Mouse (Mus musculus): ENCODE data around the gene Trip6. TPM values are rescaled to one million over a fixed set of nuclear protein-coding genes. Genes with fewer than 3 reads are reported as not detected.

Trip6 gene
- polyA plus RNA-seq, 1 experiment from 2014 or later, result 9.2 TPM

GRCm38 (mm10) chr5:137351058-137351380 is 36.8 kb upstream of the Trip6 start:
- 19% methylated on average over 8 of the region's 8 CpGs for WGBS (ENCODE audit: insufficient replicate concordance)
- H3K9ac ChIP-seq (replicated peaks), result peak overlapping the region; percentile 74
- 0 out of 2 replicates have a peak overlapping the region, but pooled peaks have one; percentile 40 for H3K27ac ChIP-seq (ENCODE audit: low read depth)
- ATAC-seq (no peak), DNase-seq (no peak)
- peak overlapping the region; percentile 59 for H3K4me3 ChIP-seq (ENCODE audit: low read depth, low read length)
- H3K27me3 ChIP-seq (ENCODE audit: insufficient read depth, low read length), result peaks cover 37% of the 10 kb centered on the region
- peak overlapping the region; percentile 74 for H3K4me2 ChIP-seq (ENCODE audit: low read depth, low read length)
- no peak for TF ChIP-seq EP300 (IDR thresholded peaks at IDR 0.05; ENCODE audit: low read depth)
- no peak for TF ChIP-seq CTCF (IDR thresholded peaks at IDR 0.05; ENCODE audit: low read depth)
- H3K9me3 ChIP-seq (ENCODE audit: low read length), result no peaks in the 10 kb centered on the region
- H3K4me1 ChIP-seq (ENCODE audit: insufficient read depth), result peaks cover 13% of the 10 kb centered on the region
- H3K36me3 ChIP-seq (replicated peaks; ENCODE audit: insufficient read depth, low read length), result peaks cover 3% of the 10 kb centered on the region; the same call in 1 of the 2 replicates

DNA sequence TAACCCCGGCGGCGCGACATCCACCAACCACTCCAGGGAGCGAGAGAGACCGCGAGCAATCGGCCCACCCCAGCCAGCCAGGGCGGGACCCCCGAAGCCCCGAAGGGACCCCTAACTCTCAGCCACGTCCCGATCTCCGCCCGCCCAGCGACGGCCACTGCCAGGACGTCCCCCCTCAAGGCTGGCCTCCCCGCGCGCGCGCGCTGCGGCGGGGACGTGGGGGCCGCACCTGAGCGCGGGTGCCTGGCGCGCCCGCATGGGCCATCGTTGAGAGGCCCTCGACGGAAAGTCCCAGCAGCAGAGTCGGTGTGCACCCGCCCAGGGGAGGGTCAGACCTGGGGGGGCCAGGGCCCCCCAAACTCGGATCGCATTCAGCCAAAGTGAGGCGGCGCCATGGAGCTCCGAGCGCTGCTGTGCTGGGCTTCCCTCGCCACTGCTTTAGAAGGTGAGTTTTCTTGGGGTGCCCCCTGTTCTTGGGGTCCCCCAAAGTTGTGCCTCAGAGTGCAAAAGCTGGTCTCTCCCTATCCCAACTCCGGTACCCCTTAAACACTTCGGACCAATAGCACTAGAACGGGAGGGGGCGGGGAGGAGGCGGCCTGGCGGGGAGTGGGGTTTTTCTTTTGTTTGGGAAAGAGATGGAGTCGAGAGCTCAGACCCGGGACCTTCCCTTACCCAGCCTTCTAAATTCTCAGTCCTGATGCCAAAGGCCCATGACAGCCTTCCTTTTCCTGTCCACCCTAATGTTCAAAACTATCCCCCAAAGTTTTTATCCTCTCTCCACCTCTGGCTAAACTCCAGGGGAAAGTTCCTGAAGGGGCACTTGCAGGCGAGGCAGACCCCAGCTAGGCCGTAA is 36.2 kb upstream of the Trip6 start:
- H3K4me2 ChIP-seq (ENCODE audit: low read depth, low read length), result peak overlapping the region; percentile 74
- H3K27me3 ChIP-seq (ENCODE audit: insufficient read depth, low read length), result peaks cover 37% of the 10 kb centered on the region
- peak overlapping the region; percentile 87 for H3K27ac ChIP-seq (ENCODE audit: low read depth)
- H3K9ac ChIP-seq (replicated peaks), result peak overlapping the region; percentile 74
- TF ChIP-seq CTCF (IDR thresholded peaks at IDR 0.05; ENCODE audit: low read depth) (no peak), EP300 (IDR thresholded peaks at IDR 0.05; ENCODE audit: low read depth) (no peak)
- peak; percentile 36 for DNase-seq
- H3K4me1 ChIP-seq (ENCODE audit: insufficient read depth), result peaks cover 13% of the 10 kb centered on the region
- H3K4me3 ChIP-seq (ENCODE audit: low read depth, low read length), result peak overlapping the region; percentile 59
- WGBS (ENCODE audit: insufficient replicate concordance), result 3% methylated on average over 52 of the region's 55 CpGs
- no peaks in the 10 kb centered on the region for H3K9me3 ChIP-seq (ENCODE audit: low read length)
- H3K36me3 ChIP-seq (replicated peaks; ENCODE audit: insufficient read depth, low read length), result peaks cover 3% of the 10 kb centered on the region; the same call in 1 of the 2 replicates
- ATAC-seq, result peak; percentile 17

DNA sequence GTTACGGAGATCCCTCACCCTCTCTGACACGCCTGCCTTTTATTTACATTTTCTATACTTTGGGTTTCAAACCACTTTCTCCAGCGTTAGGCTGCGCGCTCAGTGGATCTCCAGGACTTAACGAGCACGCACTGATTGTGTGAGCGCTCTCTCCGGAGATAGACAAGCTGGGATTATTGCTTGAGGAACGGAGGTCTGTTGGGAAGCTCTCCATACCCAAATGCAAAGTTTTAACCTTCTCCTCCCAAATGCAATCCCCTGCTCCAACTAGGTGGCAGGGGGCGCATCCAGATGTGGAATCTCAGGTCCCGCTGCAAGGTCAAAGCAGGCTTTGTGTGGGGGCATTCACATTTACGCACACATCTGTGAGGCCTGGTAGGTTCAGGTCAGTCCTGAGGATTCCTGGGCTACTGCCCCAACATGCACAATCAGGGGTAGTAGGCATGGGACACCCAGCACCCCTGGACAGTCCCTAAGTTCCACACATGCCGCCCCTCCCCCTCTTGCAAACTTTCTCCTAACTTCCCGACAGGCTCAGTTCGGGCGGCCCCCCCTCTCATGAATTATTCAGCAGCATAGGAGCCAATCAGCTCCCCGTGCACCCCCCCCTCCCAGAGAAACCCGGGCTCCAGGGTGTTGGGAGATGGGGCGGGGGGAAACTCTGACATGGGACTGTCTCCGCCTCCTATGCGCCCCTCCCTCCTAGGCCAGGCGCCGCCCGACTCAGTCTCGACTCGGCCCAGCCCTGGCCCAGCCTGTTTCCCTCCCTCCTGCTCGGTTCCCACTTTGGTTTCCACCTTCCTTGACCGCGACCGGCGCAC is 35.4 kb upstream of the Trip6 start, which contains the start of gene Ephb4:
Gene Ephb4, plus strand, starts transcription at position 726 of the 821 bp plus-strand sequence.
- peak within 1 kb of the TSS; percentile 74 for H3K9ac ChIP-seq (replicated peaks)
- peak within 1 kb of the TSS; percentile 87 for H3K27ac ChIP-seq (ENCODE audit: low read depth)
- peak; percentile 25; the same call in 1 of the 2 replicates for TF ChIP-seq CTCF (IDR thresholded peaks at IDR 0.05; ENCODE audit: low read depth)
- TF ChIP-seq EP300 (IDR thresholded peaks at IDR 0.05; ENCODE audit: low read depth), result peak; percentile 48; the same call in 1 of the 2 replicates
- ATAC-seq, result peak; percentile 83
- no peaks in the 10 kb centered on the region for H3K9me3 ChIP-seq (ENCODE audit: low read length)
- peak within 1 kb of the TSS; percentile 59 for H3K4me3 ChIP-seq (ENCODE audit: low read depth, low read length)
- WGBS (ENCODE audit: insufficient replicate concordance), result 2% methylated on average over 28 of the region's 32 CpGs
- H3K36me3 ChIP-seq (replicated peaks; ENCODE audit: insufficient read depth, low read length), result no peaks in the 10 kb centered on the region
- peak within 1 kb of the TSS; percentile 74 for H3K4me2 ChIP-seq (ENCODE audit: low read depth, low read length)
- peaks cover 37% of the 10 kb centered on the region for H3K27me3 ChIP-seq (ENCODE audit: insufficient read depth, low read length)
- peak; percentile 84 for DNase-seq
- H3K4me1 ChIP-seq (ENCODE audit: insufficient read depth), result peaks cover 16% of the 10 kb centered on the region

DNA sequence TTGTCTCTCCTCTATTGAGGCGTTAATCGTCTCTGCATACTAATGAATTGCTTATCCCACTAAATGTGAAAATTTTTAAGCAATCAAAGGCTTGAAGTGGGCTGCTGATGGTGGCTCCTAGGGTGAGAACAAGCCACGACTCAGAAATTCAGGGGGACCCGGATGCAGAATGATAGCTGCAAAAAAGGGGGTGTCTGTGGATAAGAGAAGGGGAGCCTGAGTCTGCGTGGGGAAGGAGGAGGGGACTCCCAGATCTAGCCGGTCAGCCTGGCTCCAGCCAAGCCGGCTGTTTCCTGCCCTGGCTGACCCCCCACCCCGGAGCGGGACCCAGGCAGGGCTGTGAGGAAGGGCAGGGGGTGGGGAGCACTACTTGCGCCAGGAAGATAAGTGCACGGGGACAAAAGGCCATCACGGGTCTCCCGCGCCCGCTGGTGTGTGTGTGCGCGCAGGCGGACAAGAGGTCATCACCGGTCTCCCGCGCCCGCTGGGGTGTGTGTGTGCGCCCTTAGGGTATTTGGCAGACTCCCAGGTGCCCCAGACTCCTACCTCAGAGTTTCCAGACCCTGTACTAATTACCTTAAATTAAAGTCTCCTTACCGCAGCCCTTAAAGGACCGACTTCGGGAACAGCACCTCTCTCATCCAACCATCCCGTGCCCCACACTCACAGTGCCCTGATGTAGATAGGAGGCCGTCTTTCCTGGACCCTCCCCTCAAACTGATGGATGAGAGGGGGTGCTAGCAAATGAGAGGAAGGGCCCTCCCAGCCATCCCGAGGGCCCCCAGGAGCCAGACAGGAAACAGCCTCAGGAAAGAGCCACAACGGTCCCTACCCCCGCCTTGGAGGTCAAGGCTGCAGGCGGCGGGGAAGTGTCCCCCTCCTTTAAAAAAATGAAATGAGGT is 34.5 kb upstream of the Trip6 start:
- ATAC-seq (0 out of 2 replicates have a peak, but pooled peaks have one; percentile 7), DNase-seq (peak; percentile 71)
- Histone ChIP-seq H3K27me3 (ENCODE audit: insufficient read depth, low read length) (peaks cover 37% of the 10 kb centered on the region), H3K4me2 (ENCODE audit: low read depth, low read length) (peak overlapping the region; percentile 74), H3K36me3 (replicated peaks; ENCODE audit: insufficient read depth, low read length) (no peaks in the 10 kb centered on the region), H3K4me3 (ENCODE audit: low read depth, low read length) (peak overlapping the region; percentile 59), H3K9me3 (ENCODE audit: low read length) (no peaks in the 10 kb centered on the region), H3K9ac (replicated peaks) (peak overlapping the region; percentile 38), H3K27ac (ENCODE audit: low read depth) (peak overlapping the region; percentile 85), H3K4me1 (ENCODE audit: insufficient read depth) (peaks cover 16% of the 10 kb centered on the region)
- 3% methylated on average over 33 of the region's 33 CpGs for WGBS (ENCODE audit: insufficient replicate concordance)
- TF ChIP-seq EP300 (IDR thresholded peaks at IDR 0.05; ENCODE audit: low read depth) (peak; percentile 35; the same call in 1 of the 2 replicates), CTCF (IDR thresholded peaks at IDR 0.05; ENCODE audit: low read depth) (no peak)

DNA sequence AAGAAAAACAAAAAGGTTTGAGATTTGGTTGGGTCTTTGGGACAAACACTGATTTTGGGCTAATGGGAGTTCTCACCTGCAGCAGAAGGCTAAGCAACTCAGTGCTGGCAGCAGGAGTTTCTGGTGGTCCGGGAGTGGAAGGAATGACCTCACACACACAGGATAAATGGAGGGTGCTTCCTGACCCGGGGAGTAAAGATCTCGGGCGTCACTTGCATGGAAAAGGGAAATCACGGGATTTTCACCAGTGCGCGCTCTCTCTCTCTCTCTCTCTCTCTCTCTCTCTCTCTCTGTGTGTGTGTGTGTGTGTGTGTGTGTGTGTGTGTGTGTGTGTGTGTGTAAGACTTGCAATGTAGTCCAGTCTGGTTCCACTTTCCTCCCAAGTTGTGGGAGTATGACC is 33.7 kb upstream of the Trip6 start:
- H3K27me3 ChIP-seq (ENCODE audit: insufficient read depth, low read length), result peaks cover 37% of the 10 kb centered on the region
- H3K4me2 ChIP-seq (ENCODE audit: low read depth, low read length), result peak overlapping the region; percentile 74
- no peak for TF ChIP-seq CTCF (IDR thresholded peaks at IDR 0.05; ENCODE audit: low read depth)
- no peak for TF ChIP-seq EP300 (IDR thresholded peaks at IDR 0.05; ENCODE audit: low read depth)
- H3K4me1 ChIP-seq (ENCODE audit: insufficient read depth), result peaks cover 16% of the 10 kb centered on the region
- no peaks in the 10 kb centered on the region for H3K36me3 ChIP-seq (replicated peaks; ENCODE audit: insufficient read depth, low read length)
- WGBS (ENCODE audit: insufficient replicate concordance), result 22% methylated on average over 7 of the region's 7 CpGs
- H3K4me3 ChIP-seq (ENCODE audit: low read depth, low read length), result no peak overlapping the region
- peak overlapping the region; percentile 85 for H3K27ac ChIP-seq (ENCODE audit: low read depth)
- H3K9ac ChIP-seq (replicated peaks), result no peak overlapping the region
- DNase-seq (no peak), ATAC-seq (no peak)
- H3K9me3 ChIP-seq (ENCODE audit: low read length), result no peaks in the 10 kb centered on the region
